Mouse (Mus musculus) kidney, postnatal 0 days (tissue): ENCODE measurements around the gene Slc25a44. TPM values are rescaled to one million over a fixed set of nuclear protein-coding genes. Genes with fewer than 3 reads are reported as not detected.
A peak's percentile ranks its signal among the peaks of the same experiment; 100 is the strongest.

Experiments
- ATAC-seq: fragments of 200-750 bp; cut with Nextera tagmentation; replicated peaks from 2 replicates; pipeline ENCODE4 v1.8.0; 2017; ENCODE audit warnings: low read depth, moderate number of reproducible peaks, moderate TSS enrichment, moderate library complexity; ENCODE audit not compliant: low FRiP score
- DNase-seq: peaks from one replicate; pipeline ENCODE4 v3.0.0-alpha.2; 2016; ENCODE audit warnings: low spot score
- H3K27ac ChIP-seq: fragments of 300-500 bp; sonication (generic); 2 replicates; pipeline ENCODE4 v1.5.1; 2014; ENCODE audit warnings: mild to moderate bottlenecking
- H3K27me3 ChIP-seq: fragments of 300-500 bp; sonication (generic); 2 replicates; pipeline ENCODE4 v1.6.1; 2014; ENCODE audit warnings: low read length, mixed read lengths; ENCODE audit not compliant: insufficient read depth
- H3K36me3 ChIP-seq: fragments of 300-500 bp; sonication (generic); 2 replicates; pipeline ENCODE4 v1.6.1; 2014; ENCODE audit warnings: low read length, mixed read lengths; ENCODE audit not compliant: insufficient read depth
- H3K4me1 ChIP-seq: fragments of 300-500 bp; sonication (generic); replicated peaks from 2 replicates; pipeline ENCODE4 v1.6.1; 2014; ENCODE audit warnings: antibody characterized with exemption, low read length, mixed read lengths; ENCODE audit not compliant: insufficient read depth
- H3K4me2 ChIP-seq: fragments of 300-500 bp; sonication (generic); 2 replicates; pipeline ENCODE4 v1.6.1; 2014; ENCODE audit warnings: mild to moderate bottlenecking, low read length, moderate library complexity, mixed read lengths
- H3K4me3 ChIP-seq: fragments of 300-500 bp; sonication (generic); replicated peaks from 2 replicates; pipeline ENCODE4 v1.5.1; 2014; ENCODE audit warnings: low read depth, low read length
- H3K9ac ChIP-seq: fragments of 300-500 bp; sonication (generic); 2 replicates; pipeline ENCODE4 v1.6.1; 2014; ENCODE audit warnings: low read depth, low read length
- H3K9me3 ChIP-seq: fragments of 300-500 bp; sonication (generic); replicated peaks from 2 replicates; pipeline ENCODE4 v1.6.1; 2016; ENCODE audit warnings: low read length, inconsistent platforms, mixed read lengths
- CTCF ChIP-seq: IDR thresholded peaks from 2 replicates; pipeline ENCODE4 v1.5.1; 2016; ENCODE audit warnings: antibody characterized with exemption, low read depth, mild to moderate bottlenecking, moderate library complexity
- WGBS: fragments of 180-500 bp; shearing (Covaris S2); extraction: QIAGEN DNeasy Blood & Tissue Kit; methylation state at CpG from one replicate; pipeline ENCODE4 v1.1.7; 2014; 5-methylcytosine and 5-hydroxymethylcytosine counted together
- polyA plus RNA-seq: library from polyadenylated mRNA; unstranded; fragments of >200 nt; fragmentation: Nextera tagmentation; extraction: Ambion mirVana; gene quantifications from 2 replicates; pipeline ENCODE4 v1.2.1, GENCODE M21; 2015

The Slc25a44 gene
- polyA plus RNA-seq, 1 experiment from 2014 or later = 17.1 TPM

DNA sequence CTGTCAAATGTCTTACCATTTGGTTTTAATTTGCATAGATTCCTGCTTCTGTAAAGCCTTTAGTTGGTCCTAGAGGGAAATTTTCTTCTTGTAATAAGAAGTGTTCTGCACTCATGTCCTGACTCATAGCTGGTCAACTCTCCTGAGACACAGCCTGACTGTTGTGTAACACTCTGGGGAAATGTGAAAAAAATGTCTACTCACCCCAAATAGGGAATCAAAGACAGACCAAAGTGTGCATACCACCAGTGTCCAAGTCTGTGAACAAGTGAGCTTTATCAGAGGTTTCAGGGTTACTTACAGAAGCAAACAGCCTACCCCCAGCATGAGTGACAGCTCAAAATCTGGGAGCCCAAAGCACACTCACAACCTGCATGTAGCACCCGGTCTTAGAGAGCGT is 40.2 kb upstream of the Slc25a44 start:
- WGBS = 78% methylated on average over 2 of the region's 2 CpGs
- no peaks in the 10 kb centered on the region for H3K36me3 ChIP-seq
- H3K27me3 ChIP-seq = no peaks in the 10 kb centered on the region
- no peak overlapping the region for H3K4me2 ChIP-seq
- H3K4me3 ChIP-seq = no peak overlapping the region
- H3K27ac ChIP-seq = no peak overlapping the region
- DNase-seq (no peak), ATAC-seq (no peak)
- TF ChIP-seq CTCF = no peak
- H3K4me1 ChIP-seq = no peaks in the 10 kb centered on the region
- H3K9me3 ChIP-seq = no peaks in the 10 kb centered on the region
- H3K9ac ChIP-seq = no peak overlapping the region

GRCm38 (mm10) chr3:88464425-88464824 is 39.5 kb upstream of the Slc25a44 start:
- Histone ChIP-seq H3K9ac (no peak overlapping the region), H3K9me3 (no peaks in the 10 kb centered on the region), H3K27ac (no peak overlapping the region), H3K4me1 (no peaks in the 10 kb centered on the region), H3K36me3 (no peaks in the 10 kb centered on the region), H3K4me2 (no peak overlapping the region), H3K27me3 (no peaks in the 10 kb centered on the region), H3K4me3 (no peak overlapping the region)
- WGBS = 44% methylated on average over 3 of the region's 3 CpGs
- DNase-seq (no peak), ATAC-seq (no peak)
- TF ChIP-seq CTCF = no peak

DNA sequence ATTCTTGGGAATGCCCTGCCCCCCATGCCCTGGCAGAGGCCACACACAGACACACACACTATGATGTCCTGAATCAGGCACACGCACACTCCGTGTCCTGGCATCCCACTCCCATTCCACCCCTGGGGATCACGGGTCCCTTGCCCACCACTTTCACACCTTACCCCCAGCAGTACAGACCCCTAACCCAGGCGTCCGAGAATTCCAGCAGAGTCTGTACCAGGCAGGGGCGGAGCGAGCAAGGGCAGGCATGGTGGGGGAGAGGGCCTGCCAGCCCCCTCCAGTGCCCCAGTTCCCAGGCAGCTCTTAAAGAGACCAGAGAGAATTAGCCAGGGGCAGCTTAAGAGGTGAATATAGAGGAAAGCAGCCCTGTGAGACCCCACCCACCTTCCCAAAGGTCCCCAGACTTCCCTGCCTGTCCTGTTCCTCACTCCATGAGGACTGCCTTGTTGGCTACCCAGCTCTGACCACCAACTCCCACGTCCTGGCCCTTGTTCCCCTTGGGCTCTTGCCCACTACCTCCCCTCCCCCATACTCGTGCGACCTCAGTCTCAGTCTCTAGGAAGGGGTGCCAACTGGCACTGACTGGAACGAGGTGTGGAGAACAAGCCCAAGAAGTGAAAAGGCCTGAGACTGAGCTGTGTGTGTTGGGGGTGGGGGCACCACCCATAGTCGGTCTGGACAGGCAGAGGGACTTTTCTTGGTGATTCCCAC is 36.2 kb upstream of the Slc25a44 start, which contains the start of gene Sema4a:
TSS of gene Sema4a (minus strand) at position 200 of the 714 bp plus-strand sequence.
- 36% methylated on average over 12 of the region's 12 CpGs for WGBS
- H3K9me3 ChIP-seq = no peaks in the 10 kb centered on the region
- H3K36me3 ChIP-seq = no peaks in the 10 kb centered on the region
- 0 out of 2 replicates have a peak within 1 kb of the TSS, but pooled peaks have one; percentile 35 for H3K9ac ChIP-seq
- no peak for TF ChIP-seq CTCF
- H3K4me3 ChIP-seq = no peak within 1 kb of the TSS
- H3K27ac ChIP-seq = no peak within 1 kb of the TSS
- ATAC-seq = no peak
- H3K4me2 ChIP-seq = no peak within 1 kb of the TSS
- H3K27me3 ChIP-seq = no peaks in the 10 kb centered on the region
- peaks cover 4% of the 10 kb centered on the region for H3K4me1 ChIP-seq
- DNase-seq = no peak

DNA sequence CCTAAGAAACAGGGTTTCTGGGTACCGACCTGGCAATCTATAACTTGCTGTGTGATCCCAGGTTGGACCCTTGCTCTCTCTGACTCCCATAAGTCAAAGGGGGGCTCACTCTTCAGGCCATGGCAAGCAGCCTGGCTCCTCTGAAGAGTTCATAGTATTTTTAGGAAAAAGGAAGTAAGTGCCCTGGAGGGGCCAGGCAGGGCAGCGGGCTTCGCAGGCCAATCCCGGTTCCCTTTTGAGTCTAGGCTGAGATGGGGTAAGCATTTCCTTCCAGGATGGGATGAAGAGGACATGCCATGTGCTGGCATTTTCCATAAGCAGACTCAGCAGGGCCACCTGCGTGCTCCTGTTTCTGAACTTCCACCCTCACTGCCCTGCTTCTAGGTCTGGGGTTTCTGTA is 35.1 kb upstream of the Slc25a44 start:
- no peak for DNase-seq
- no peak for TF ChIP-seq CTCF
- ATAC-seq = no peak
- Histone ChIP-seq H3K9me3 (no peaks in the 10 kb centered on the region), H3K9ac (no peak overlapping the region), H3K4me2 (no peak overlapping the region), H3K36me3 (no peaks in the 10 kb centered on the region), H3K4me3 (no peak overlapping the region), H3K27me3 (no peaks in the 10 kb centered on the region), H3K27ac (no peak overlapping the region), H3K4me1 (peaks cover 9% of the 10 kb centered on the region)
- WGBS = 76% methylated on average over 5 of the region's 5 CpGs

DNA sequence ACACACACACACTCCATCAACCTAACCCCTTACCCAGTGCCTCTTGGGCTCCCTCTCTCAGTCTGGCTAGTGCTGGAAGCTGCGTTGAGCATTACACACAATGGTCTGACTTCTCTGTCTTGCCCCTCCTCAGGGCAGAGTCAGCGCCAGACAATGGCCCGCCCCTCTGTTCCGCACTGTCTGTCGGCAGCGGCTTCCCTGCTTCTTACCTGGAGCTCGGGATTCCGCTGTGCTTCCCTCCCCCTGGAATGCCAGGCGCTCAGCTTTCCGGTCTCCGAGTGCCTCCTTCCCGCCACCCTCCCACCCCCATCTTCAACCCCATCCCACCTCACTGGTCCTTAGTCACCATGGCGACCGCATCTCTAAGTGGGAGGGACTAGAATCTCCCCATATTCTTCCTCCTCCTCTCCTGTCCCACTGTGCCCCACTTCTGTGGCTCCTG is 33.9 kb upstream of the Slc25a44 start:
- Histone ChIP-seq H3K4me2 (no peak overlapping the region), H3K4me3 (no peak overlapping the region), H3K4me1 (peaks cover 15% of the 10 kb centered on the region), H3K36me3 (no peaks in the 10 kb centered on the region), H3K27ac (no peak overlapping the region), H3K27me3 (no peaks in the 10 kb centered on the region), H3K9ac (no peak overlapping the region), H3K9me3 (no peaks in the 10 kb centered on the region)
- DNase-seq (no peak), ATAC-seq (0 out of 2 replicates have a peak, but pooled peaks have one; percentile 8)
- TF ChIP-seq CTCF = no peak
- WGBS = 3% methylated on average over 14 of the region's 14 CpGs

DNA sequence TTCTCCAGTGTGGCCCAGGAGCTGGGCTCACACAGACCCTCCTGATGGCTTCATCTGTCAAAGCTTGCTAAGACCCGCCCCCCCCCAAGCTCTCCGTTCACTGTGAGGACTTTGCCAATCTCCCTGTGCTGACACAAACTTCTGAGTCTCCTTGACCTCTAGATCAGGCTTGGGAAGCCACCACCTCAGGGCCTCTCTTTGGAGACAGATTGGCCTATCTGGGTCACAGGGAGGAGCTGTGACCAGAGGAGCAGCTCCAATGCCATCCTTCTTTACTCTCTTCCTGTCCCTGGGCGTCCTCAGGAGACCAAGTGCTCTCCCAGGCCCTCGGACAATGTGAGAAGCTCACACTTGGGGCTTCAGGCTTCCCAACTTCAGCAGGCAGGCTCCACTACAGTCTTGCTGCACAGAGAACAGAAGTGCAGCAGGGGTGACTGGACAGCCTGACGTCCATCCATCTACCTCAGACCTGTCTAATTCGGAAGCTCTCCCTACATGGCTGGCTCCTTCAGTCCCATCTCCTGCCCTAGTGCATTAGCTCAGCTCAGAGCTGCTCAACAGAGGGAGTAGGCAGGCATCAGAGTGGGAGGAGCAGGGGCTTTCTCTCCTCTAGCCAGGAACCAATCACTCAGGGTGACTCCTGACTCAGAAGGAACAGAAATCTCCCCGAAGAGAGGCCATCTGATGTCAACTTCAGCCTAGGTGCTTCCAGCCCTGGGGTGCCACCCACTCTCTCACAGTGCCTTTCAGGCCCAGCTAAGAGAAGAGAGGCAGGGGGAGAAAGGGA is 32.0 kb upstream of the Slc25a44 start:
- no peak overlapping the region for H3K9ac ChIP-seq
- WGBS = 69% methylated on average over 7 of the region's 7 CpGs
- no peak for TF ChIP-seq CTCF
- H3K4me1 ChIP-seq = peaks cover 15% of the 10 kb centered on the region
- no peak overlapping the region for H3K4me2 ChIP-seq
- no peak overlapping the region for H3K4me3 ChIP-seq
- H3K27me3 ChIP-seq = no peaks in the 10 kb centered on the region
- no peaks in the 10 kb centered on the region for H3K9me3 ChIP-seq
- ATAC-seq (no peak), DNase-seq (no peak)
- H3K36me3 ChIP-seq = no peaks in the 10 kb centered on the region
- peak overlapping the region; percentile 87 for H3K27ac ChIP-seq
